Mouse (Mus musculus) olfactory bulb, adult 2 months (tissue): ENCODE results near the gene Wt1.

Experiments used
- CTCF ChIP-seq: fragments of 200-500 bp; IDR thresholded peaks from 2 replicates; pipeline ENCODE4 v1.5.1; 2012; ENCODE audit warnings: low read depth, mild to moderate bottlenecking, low read length, moderate library complexity; ENCODE audit not compliant: insufficient read depth
- POLR2A ChIP-seq: fragments of 200-500 bp; IDR thresholded peaks from 2 replicates; pipeline ENCODE4 v1.6.1; 2012; ENCODE audit warnings: mild to moderate bottlenecking, low read depth, low read length, moderate library complexity; ENCODE audit not compliant: insufficient read depth

DNA sequence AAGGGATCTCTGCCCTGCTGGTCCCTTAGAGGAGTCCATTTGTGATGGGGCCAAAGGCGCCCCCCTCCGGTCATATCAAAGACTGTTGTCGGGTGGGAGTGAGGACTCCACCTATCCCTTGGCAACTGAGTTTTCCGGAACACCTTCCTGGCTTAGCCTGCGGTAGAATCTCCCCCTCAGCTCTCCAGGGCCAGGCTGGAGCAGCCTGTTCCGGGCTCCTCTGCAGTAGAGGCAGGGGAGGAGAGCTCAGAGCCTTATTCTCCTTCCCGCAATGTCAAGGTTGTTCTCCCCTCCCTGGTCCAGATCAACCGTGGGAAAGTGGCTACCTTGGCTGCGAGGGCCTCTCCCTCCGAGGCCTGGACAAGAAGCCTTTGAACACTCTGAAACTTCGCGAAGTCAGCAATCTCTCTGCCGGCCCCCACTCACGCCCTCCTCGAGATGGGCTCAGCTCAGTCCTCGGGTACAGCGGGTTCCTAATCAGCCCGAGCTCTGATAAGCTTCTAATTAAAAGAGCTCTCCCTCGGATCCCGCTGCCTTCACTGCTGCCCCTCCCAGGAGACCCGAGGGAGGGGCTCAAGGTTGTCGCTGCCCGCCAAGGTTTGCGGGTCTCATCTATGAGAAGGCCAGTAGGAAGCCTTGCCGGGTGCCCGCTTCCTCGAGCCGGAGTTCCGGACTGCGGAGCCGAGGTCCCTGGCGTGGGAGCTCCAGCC is 4.2 kb downstream of the Wt1 start:
- no peak for TF ChIP-seq CTCF
- TF ChIP-seq POLR2A, result no peak
